Mouse (Mus musculus) layer of hippocampus, postnatal 14 days (tissue): ENCODE data around the gene Ptprk. TPM values are rescaled to one million over a fixed set of nuclear protein-coding genes. Genes with fewer than 3 reads are reported as not detected.

Experiments
- DNase-seq, 2 experiments: peaks; one replicate each; pipeline ENCODE4 v3.0.0; 2021 to 2022; ENCODE audit warnings: low spot score in 2 of 2, mixed read lengths in 1 of 2
- total RNA-seq, 2 experiments: library from RNA; stranded (reverse); gene quantifications; 2 replicates each; pipeline ENCODE4 v1.2.3; 2021

Ptprk gene
- total RNA-seq, 2 experiments from 2014 or later: 54.5 to 55.0 TPM

GRCm38 (mm10) chr10:28395610-28396519 lies 321.2 kb downstream of the Ptprk start:
- DNase-seq: no peak

GRCm38 (mm10) chr10:28396520-28396915 lies 321.9 kb downstream of the Ptprk start:
- no peak for DNase-seq

DNA sequence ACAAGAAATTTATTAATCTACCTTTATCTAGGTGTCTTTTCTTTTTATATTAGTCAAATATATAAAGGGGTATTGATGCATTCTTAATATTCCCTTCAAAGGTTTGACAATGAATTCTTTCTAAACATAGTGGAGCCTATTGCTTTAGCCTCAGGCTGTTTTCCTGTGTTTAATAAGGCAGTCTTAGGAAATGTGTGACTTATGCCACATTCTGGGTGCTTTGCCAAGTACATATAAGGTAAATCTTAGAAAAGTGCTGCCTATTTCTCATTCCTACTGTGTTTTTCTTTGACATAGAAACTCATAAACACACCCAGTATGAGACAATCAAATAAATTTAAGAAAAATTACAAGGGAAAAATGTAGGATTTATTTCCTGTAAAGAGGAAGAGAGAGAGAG lies 327.2 kb downstream of the Ptprk start:
- DNase-seq: no peak

DNA sequence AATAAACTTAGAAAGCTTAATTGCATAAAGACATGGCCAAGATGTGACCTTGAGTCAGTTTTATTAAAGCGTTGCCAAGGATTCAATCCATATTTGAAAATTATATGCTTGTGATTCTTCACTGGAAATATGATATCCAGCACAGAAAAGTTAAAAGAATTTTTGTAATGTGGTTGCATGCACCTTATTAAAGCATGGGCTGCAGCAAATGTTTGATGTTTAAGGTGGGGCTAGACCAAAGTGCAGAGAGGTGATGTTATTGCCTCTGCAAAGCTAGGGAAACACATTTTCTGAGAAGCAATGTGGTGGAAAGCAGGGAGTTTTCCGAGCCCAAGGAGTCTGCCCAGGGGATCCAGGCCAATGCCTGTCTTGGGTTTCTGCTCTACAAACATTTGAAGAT lies 334.4 kb downstream of the Ptprk start:
- DNase-seq: no peak

- no peak for DNase-seq
These were observed 340.2 kb downstream of the Ptprk start for GRCm38 (mm10) chr10:28414823-28415222.

DNA sequence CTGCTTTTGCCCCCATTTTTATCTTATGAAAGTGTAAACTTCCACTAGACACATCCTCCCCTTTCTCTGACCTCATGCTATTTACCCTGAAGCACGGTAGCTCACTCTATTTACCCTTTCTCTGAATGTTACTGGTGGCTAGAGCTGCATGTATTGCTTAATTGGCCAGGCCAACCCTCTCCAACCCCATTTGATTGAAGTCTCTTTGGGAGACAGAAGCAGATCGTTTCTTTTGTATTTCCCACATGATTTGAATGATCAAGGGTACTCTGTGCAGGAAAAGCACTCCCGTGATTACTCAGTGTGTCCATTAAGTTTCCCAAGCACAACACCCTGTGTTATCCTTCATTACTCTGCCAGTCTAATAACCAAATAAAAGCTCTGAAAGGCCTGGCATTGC lies 348.0 kb downstream of the Ptprk start:
- DNase-seq: peak in 1 of 2 experiments; percentile 29

DNA sequence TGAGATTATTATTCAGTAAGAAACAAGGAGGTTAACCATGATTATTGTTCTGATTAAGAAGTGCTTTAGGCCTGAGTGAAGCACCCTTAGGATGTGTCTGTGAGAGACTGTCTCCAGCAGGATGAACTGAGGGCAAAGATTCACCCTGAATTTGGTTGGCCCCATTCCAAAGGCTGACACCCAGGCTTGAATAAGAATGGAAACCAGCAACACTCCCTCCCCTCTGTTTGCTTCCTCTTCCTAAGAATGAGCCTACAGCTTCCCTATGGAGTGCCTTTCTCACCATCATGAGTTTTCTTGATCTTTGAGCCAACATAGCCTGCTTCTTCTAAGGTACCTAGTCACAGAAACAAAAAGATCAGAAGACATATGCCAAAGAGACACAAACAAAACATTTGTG lies 350.8 kb downstream of the Ptprk start:
- DNase-seq: no peak

- DNase-seq: peak in 1 of 2 experiments; percentile 16
These were observed 361.5 kb downstream of the Ptprk start for GRCm38 (mm10) chr10:28436084-28436483.

DNA sequence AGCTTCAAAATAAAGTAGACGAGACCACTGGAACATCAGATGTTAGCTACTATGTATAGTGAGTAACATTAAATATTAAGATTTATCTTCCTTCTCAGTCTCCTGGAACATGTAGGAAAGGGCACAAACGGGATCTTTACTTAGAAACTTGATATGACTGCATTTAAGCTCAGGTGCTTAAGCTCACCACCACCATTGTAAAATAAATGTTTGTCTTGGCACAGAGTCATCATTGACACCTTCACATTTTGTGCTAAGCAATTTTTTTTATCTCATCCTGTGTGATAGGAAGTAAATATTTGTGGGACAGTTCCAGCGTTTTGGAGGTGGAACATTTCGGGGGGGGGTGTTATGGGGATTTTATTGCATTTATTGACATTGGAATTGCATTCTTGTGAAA lies 375.2 kb downstream of the Ptprk start:
- no peak for DNase-seq

- DNase-seq: no peak
These were observed 376.0 kb downstream of the Ptprk start for GRCm38 (mm10) chr10:28450642-28451041.

DNA sequence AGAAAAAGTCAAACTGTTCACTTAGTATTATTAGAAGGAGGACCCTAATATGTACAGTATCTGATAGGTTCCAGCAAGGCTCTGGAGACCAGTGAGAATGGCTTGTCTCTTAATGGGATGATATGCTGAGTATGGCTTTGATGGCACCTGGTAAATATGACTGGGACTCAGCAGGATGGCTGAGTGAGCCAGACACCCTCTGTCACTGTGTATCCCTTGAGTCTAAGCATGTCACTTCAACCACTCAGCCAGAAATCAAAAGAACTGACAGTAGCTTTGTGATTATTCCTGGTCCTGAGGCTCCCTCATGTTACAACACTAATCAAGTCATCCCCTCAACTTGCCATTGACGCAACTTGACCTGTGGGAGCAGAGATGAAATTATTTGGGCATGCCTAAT lies 383.4 kb downstream of the Ptprk start:
- DNase-seq: no peak

- no peak for DNase-seq
These were observed 385.3 kb downstream of the Ptprk start for GRCm38 (mm10) chr10:28459963-28460362.

DNA sequence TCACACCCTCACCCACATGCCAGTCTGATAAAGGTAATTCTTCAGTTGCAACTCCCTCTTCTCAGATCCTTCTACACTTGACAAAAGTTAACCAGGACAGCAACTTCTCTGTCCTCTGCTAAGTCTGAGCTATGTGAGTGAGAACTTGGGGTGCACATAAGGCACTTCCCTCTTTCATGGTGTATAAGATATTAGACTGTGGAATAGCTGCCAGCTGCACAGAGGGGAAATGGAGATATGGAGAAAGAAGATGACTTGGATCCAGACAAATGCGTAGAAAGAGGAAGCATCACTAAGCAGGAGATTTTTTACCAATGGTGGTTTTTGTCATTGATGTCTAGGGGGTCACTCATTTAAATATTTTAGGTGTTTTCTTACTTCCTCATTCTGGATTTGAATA lies 389.1 kb downstream of the Ptprk start:
- DNase-seq: no peak

DNA sequence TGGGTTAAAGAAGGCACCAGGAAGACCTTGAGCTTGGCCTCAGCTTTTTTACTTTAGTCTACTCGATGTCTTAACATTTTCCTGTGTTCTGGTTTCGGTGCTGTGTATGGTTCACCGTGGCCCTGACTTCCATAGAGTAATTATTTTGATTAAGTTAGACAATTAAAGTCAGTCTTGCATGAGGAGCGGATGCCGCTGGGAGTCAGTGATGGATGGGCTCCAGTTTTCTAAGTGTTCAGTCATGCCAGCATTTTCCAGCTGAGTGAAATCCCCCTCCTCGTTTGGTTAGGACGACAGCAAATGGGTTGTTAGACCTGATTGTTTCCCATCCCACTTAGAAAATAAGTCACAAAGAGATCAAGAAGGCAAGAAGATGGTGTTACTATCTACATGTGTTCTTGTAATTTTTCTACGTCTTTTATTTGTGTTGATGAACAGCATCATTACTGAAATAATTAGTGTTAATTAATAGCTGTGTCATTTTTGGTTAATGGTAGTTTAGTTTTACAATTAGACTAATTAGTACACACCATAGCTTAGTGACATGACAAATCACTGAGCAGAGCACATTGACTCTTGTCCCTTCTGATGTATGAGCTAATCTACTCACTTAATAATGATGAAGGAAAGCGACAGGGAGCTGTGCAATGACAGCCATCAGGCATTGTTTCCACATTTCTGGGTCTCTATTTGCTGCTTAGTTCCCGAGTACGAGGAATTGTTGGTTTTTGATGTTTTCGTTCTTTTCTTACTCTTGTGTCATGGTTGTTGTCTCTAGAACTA lies 390.3 kb downstream of the Ptprk start:
- no peak for DNase-seq

- peak; percentile 29 to 48 for DNase-seq
These were observed 411.0 kb downstream of the Ptprk start for GRCm38 (mm10) chr10:28485574-28485973.

GRCm38 (mm10) chr10:28491006-28491405 lies 416.4 kb downstream of the Ptprk start:
- peak in 1 of 2 experiments; percentile 16 for DNase-seq

GRCm38 (mm10) chr10:28492206-28492605 lies 417.6 kb downstream of the Ptprk start:
- DNase-seq: peak; percentile 37 to 64

DNA sequence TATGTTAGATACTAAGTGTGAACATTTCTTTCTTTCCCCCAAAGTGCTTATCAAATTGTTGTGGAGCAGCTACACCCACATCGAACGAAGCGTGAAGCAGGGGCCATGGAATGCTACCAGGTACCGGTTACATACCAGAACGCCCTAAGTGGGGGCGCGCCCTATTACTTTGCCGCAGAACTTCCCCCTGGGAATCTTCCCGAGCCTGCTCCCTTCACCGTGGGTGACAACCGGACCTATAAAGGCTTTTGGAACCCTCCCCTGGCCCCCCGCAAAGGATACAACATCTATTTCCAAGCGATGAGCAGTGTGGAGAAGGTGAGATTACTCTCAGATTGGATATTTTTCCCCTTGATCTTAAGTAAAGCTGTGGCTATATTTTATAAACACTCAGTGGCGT lies 418.2 kb downstream of the Ptprk start:
- peak in 1 of 2 experiments; percentile 31 for DNase-seq

- peak; percentile 45 to 82 for DNase-seq
These were observed 418.7 kb downstream of the Ptprk start for GRCm38 (mm10) chr10:28493271-28493861.

DNA sequence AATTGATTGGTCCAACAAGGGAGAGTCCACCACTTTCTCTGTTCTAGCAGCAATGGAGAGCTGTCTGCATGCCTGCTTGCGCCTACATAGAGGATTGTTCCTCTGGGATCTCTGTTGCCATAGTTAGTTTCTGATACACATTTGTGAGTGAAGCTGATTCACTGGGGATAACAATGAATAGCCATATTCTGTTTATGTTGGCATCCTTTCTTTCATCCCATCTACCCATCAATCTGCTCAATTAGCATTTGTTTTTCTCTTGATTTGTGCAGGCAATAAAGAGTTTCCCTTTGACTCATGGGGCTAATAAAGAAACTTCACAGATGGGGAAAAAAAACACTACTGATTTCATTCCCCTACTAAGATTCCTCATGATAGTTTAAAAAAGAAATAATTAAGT lies 423.2 kb downstream of the Ptprk start:
- DNase-seq: peak in 1 of 2 experiments; percentile 75

GRCm38 (mm10) chr10:28498504-28498903 lies 423.9 kb downstream of the Ptprk start:
- DNase-seq: no peak

DNA sequence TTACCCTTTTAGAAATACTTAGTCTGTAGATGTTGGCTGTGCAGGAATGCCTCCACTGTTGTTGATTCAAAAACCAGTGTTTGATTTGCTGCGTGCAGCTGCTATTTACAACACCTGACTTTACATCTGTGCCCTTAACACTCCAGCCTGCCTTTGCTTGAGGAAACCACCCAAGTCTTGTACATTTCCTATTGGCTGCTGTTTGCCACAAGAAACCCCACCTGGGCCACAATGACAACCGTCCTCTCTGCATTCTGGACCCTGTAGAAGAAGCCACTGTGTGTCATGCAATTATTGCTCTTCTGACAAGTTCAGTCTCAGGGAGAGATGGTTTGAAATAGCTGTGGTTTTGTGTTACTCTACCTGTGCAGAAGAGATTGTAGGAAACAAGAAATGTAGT lies 439.0 kb downstream of the Ptprk start:
- no peak for DNase-seq
